Mouse (Mus musculus) G1E (cell line): ENCODE results near the gene Dennd6b. TPM values are rescaled to one million over a fixed set of nuclear protein-coding genes. Genes with fewer than 3 reads are reported as not detected.

Source experiments
- ATAC-seq: 2 replicates; pipeline ENCODE4 v1.8.0; 2016; ENCODE audit warnings: mild to moderate bottlenecking; ENCODE audit not compliant: insufficient number of reproducible peaks, poor library complexity, low FRiP score, severe bottlenecking; ENCODE audit errors: extremely low read depth
- DNase-seq: peaks from one replicate; pipeline ENCODE4 v3.0.0; 2012; ENCODE audit warnings: low spot score
- H3K27me3 ChIP-seq: 2 replicates; pipeline ENCODE4 v1.6.1; 2012; ENCODE audit warnings: mild to moderate bottlenecking, low read length, inconsistent platforms; ENCODE audit not compliant: insufficient read depth
- H3K36me3 ChIP-seq: replicated peaks from 2 replicates; pipeline ENCODE3; 2012; ENCODE audit warnings: mild to moderate bottlenecking, inconsistent platforms
- H3K4me1 ChIP-seq: 2 replicates; pipeline ENCODE4 v1.6.1; 2012; ENCODE audit warnings: low read depth, low read length, inconsistent platforms, mixed read lengths; ENCODE audit not compliant: insufficient read depth
- H3K4me3 ChIP-seq: 2 replicates; pipeline ENCODE4 v1.5.1; 2012; ENCODE audit warnings: low read depth, mild to moderate bottlenecking, inconsistent platforms, low read length, moderate library complexity, mixed read lengths
- H3K9me3 ChIP-seq: replicated peaks from 2 replicates; pipeline ENCODE4 v1.6.1; 2012; ENCODE audit warnings: inconsistent platforms
- CTCF ChIP-seq: IDR thresholded peaks from 2 replicates; pipeline ENCODE4 v1.5.1; 2012; ENCODE audit warnings: low read depth, low read length, inconsistent platforms, mixed read lengths
- GATA1 ChIP-seq: IDR thresholded peaks from 2 replicates; pipeline ENCODE4 v1.6.1; 2012; ENCODE audit warnings: borderline replicate concordance, low read length, inconsistent platforms, mixed read lengths
- GATA2 ChIP-seq: IDR thresholded peaks from 2 replicates; pipeline ENCODE4 v1.6.1; 2012; ENCODE audit warnings: low read depth, low read length, inconsistent platforms, borderline replicate concordance
- POLR2AphosphoS5 ChIP-seq: IDR thresholded peaks from 2 replicates; pipeline ENCODE4 v1.6.1; 2012; ENCODE audit warnings: low read depth, low read length, inconsistent platforms; ENCODE audit not compliant: insufficient replicate concordance
- TAL1 ChIP-seq: conservative IDR thresholded peaks from 2 replicates; pipeline ENCODE4 v1.6.1; 2012; ENCODE audit warnings: low read depth, low read length, inconsistent platforms, mixed read lengths
- polyA plus RNA-seq: library from polyadenylated mRNA; stranded (reverse); fragments of >175 nt; gene quantifications from 2 replicates; pipeline ENCODE4 v1.2.3, GENCODE M21; 2012
- total RNA-seq, 2 experiments: library from RNA; stranded (forward) in 1 of 2; stranded (reverse) in 1 of 2; fragments of 200-1000 nt in 1 of 2; fragments of >200 nt in 1 of 2; fragmentation: Nextera tagmentation in 1 of 2; gene quantifications; 2 replicates each; pipeline ENCODE4 v1.2.3; 2014 to 2017

The Dennd6b gene
- total and polyA plus RNA-seq, 3 experiments, result 1.8 to 7.3 (median 4.0) TPM

- TF ChIP-seq TAL1, result no peak
- TF ChIP-seq GATA1, result no peak
- no peak for TF ChIP-seq CTCF
- no peak for TF ChIP-seq POLR2AphosphoS5
- TF ChIP-seq GATA2, result no peak
- Histone ChIP-seq H3K4me3 (no peak overlapping the region), H3K9me3 (no peaks in the 10 kb centered on the region), H3K27me3 (peaks cover 85% of the 10 kb centered on the region), H3K36me3 (no peaks in the 10 kb centered on the region), H3K4me1 (peaks cover 15% of the 10 kb centered on the region)
- no peak for ATAC-seq
- DNase-seq, result no peak
Measured at GRCm38 (mm10) chr15:89144965-89145364, 51.3 kb downstream of the Dennd6b start.

DNA sequence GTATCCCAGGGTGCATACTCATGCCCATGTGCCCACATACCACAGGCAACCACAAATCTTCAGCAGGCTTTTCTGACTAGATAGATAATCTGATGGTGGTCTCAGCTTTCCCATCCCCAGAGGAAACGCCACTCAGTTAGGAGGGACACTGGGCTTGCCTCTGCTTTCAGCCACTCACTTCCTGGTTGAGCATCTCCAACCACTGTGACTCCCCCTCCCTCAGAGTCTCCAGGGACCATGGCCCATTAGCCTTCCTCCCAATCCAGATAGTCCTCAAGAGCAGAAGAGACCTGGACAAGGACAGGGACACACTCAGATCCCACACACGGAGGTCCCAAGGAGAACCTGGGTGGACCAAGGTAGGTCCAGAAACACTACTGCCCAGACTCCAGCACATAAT lies 53.2 kb downstream of the Dennd6b start:
- Histone ChIP-seq H3K27me3 (peaks cover 85% of the 10 kb centered on the region), H3K4me1 (peaks cover 2% of the 10 kb centered on the region; the same call in 1 of the 2 replicates), H3K9me3 (no peaks in the 10 kb centered on the region), H3K36me3 (no peaks in the 10 kb centered on the region), H3K4me3 (no peak overlapping the region)
- no peak for TF ChIP-seq GATA1
- TF ChIP-seq CTCF, result no peak
- TF ChIP-seq POLR2AphosphoS5, result no peak
- TF ChIP-seq GATA2, result no peak
- no peak for TF ChIP-seq TAL1
- no peak for DNase-seq
- ATAC-seq, result no peak

DNA sequence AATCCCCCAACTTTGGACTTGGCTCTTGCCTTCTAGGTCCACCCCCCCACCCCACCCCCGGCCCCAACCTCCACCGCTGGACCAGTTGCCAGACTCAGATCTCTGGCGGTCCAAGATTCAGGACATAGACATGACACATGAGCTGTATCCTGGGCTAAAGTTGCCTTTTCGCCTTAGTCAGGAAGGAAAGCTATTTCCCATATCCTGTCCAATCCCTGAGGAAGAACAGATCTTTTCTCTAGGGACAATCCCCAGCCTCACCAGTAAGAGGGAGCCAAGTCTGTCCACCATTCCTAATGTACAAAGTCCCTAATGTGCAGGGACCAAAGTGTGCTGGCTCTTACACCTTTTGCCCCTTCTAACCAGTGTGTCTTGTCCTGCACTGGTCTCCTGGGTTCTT lies 54.4 kb downstream of the Dennd6b start:
- Histone ChIP-seq H3K27me3 (peaks cover 85% of the 10 kb centered on the region), H3K36me3 (no peaks in the 10 kb centered on the region), H3K9me3 (no peaks in the 10 kb centered on the region), H3K4me3 (no peak overlapping the region), H3K4me1 (0 out of 2 replicates have a peak, but pooled peaks cover 2% of the 10 kb centered on the region)
- no peak for TF ChIP-seq CTCF
- no peak for DNase-seq
- no peak for ATAC-seq

DNA sequence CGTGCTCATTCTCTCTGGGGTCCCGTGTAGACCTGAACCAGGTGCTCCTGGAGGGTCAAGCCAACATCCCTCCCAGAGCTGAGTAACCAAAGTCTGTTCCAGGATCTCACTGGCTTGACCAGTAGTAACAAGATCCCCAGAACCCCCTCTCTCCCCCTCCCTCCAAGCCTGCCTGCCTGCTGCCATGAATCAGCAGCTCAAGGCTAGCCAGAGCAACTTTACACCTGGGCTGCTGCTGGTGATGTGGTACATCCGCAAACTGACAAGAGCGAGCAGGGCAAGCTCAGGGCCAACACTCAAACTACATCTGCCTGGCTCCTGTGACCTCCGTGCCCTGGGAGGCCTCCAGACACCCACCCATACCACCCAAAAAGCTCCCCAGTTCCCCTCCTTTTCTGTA lies 54.9 kb downstream of the Dennd6b start:
- ATAC-seq (no peak), DNase-seq (no peak)
- H3K36me3 ChIP-seq, result no peaks in the 10 kb centered on the region
- H3K4me3 ChIP-seq, result no peak overlapping the region
- H3K27me3 ChIP-seq, result peaks cover 81% of the 10 kb centered on the region
- no peak for TF ChIP-seq TAL1
- no peak for TF ChIP-seq GATA1
- no peak for TF ChIP-seq POLR2AphosphoS5
- H3K9me3 ChIP-seq, result no peaks in the 10 kb centered on the region
- 0 out of 2 replicates have a peak, but pooled peaks cover 2% of the 10 kb centered on the region for H3K4me1 ChIP-seq

DNA sequence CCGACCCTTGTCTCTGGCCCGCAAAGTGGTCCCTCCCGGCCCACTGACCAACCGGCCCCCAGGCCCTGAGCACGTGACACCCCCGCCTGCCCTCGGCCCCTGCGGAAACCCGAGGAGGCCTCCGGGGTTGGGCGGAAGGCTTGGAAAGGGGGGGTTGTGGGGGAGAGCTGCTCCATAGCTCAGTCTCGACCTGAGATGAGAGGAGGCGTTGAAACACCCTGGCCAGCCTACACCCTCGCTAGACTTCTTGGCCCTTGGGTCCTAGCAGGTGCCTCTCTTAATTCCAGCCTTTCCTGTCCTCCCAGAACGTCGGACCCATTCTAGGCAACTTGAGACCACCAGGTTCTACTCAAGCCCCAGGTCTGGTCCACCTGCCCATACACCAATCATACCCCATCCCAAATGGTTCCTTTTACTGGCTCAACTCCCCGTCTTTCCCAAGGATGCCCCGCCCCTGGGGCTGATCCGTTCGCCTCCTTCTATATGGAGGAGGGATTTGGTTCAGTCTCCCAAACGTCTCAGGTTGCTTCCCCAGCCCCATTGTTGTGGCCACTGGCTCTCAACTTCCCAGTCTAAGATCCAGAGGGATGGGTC lies 55.5 kb downstream of the Dennd6b start, which contains the start of gene Mapk12:
TSS of gene Mapk12 (minus strand) at position 45 of the 594 bp plus-strand sequence.
- Histone ChIP-seq H3K27me3 (peaks cover 74% of the 10 kb centered on the region), H3K4me3 (no peak within 1 kb of the TSS), H3K4me1 (0 out of 2 replicates have a peak, but pooled peaks cover 2% of the 10 kb centered on the region), H3K36me3 (no peaks in the 10 kb centered on the region), H3K9me3 (no peaks in the 10 kb centered on the region)
- TF ChIP-seq TAL1 (no peak), GATA1 (no peak), CTCF (no peak), GATA2 (no peak), POLR2AphosphoS5 (no peak)
- no peak for DNase-seq
- ATAC-seq, result no peak

DNA sequence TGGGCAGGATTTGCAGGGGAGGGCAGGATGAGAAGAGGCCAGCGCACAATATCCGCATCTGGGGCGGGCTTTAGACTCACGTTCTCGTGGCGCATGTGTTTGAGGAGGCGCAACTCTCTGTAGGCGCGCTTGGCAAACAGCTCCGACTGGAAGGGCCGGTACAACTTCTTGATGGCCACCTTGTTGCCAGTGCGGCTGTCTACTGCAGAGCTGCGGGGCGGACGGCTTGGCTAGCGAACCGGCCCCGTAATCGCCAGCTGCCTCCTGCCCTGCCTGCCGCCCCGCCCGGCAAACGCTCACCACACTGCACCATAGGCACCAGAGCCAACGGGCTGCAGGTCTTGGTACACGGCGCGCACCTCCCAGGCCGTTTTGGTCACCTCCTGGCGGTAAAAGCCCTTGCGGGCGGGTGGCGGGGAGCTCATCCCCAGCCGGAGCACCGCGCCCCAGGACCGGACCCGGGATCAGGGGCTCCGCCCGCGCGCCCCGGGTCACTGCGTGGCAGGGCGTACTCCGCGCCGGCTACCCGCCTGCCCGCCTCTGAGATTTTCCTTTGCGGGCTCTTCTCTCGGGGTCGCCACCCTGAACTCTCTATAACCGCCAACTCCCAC lies 56.1 kb downstream of the Dennd6b start:
- Histone ChIP-seq H3K4me3 (no peak overlapping the region), H3K4me1 (0 out of 2 replicates have a peak, but pooled peaks cover 2% of the 10 kb centered on the region), H3K36me3 (no peaks in the 10 kb centered on the region), H3K27me3 (peaks cover 72% of the 10 kb centered on the region), H3K9me3 (no peaks in the 10 kb centered on the region)
- DNase-seq (no peak), ATAC-seq (no peak)
- TF ChIP-seq POLR2AphosphoS5, result no peak
- TF ChIP-seq GATA1, result no peak
- TF ChIP-seq TAL1, result no peak
- no peak for TF ChIP-seq CTCF
- no peak for TF ChIP-seq GATA2

DNA sequence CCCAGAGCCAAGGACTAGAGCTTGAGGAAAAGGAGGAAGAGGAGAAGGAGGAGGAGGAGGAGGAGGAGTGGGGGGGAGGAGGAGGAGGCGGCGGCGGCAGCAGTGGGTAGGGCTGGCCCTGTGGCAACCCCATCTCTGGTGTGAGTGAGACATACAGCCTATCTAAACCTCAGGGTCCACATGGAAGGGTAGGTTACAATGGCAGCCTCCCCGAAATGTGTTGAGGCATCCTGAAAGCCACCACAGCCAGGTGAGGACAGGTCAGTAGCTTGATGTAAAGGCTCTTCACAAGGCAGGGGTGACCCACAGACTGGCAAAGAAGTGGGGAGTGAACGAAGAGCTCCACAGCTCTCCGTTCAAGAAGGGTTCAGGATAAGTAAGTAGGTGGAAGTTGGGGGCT lies 57.8 kb downstream of the Dennd6b start:
- Histone ChIP-seq H3K9me3 (no peaks in the 10 kb centered on the region), H3K4me3 (no peak overlapping the region), H3K27me3 (peaks cover 69% of the 10 kb centered on the region), H3K36me3 (no peaks in the 10 kb centered on the region), H3K4me1 (0 out of 2 replicates have a peak, but pooled peaks cover 2% of the 10 kb centered on the region)
- DNase-seq (no peak), ATAC-seq (no peak)
- no peak for TF ChIP-seq GATA2
- TF ChIP-seq TAL1, result no peak
- no peak for TF ChIP-seq CTCF
- no peak for TF ChIP-seq POLR2AphosphoS5
- no peak for TF ChIP-seq GATA1
